Mouse (Mus musculus) heart, adult 2 months (tissue): ENCODE measurements around the gene Slc8a3.

Source experiments
- CTCF ChIP-seq: fragments of 200-600 bp; IDR thresholded peaks from 2 replicates; pipeline ENCODE4 v1.8.1; 2022; ENCODE audit warnings: antibody characterized with exemption, mild to moderate bottlenecking, moderate library complexity
- POLR2A ChIP-seq: fragments of 200-500 bp; IDR thresholded peaks from 2 replicates; pipeline ENCODE4 v1.6.1; 2011; ENCODE audit warnings: mild to moderate bottlenecking, low read depth, low read length, control low read depth; ENCODE audit not compliant: insufficient read depth

GRCm38 (mm10) chr12:81241096-81241495, 91.9 kb downstream of the Slc8a3 start:
- no peak for TF ChIP-seq POLR2A
- no peak for TF ChIP-seq CTCF
